Mouse (Mus musculus) E14TG2a.4 (cell line): ENCODE measurements around the gene Vps13d.

Source experiments
- CTCF ChIP-seq: conservative IDR thresholded peaks from 2 replicates; pipeline ENCODE4 v1.5.1; 2014; ENCODE audit warnings: low read length
- NANOG ChIP-seq: IDR thresholded peaks from 2 replicates; pipeline ENCODE4 v1.6.1; 2014; ENCODE audit warnings: borderline replicate concordance, low read length, mixed read lengths

GRCm38 (mm10) chr4:145196586-145196985, 1.8 kb upstream of the Vps13d start:
- TF ChIP-seq CTCF (peak; percentile 11; the same call in 1 of the 2 replicates), NANOG (no peak)
